Mouse (Mus musculus) thymus, adult 2 months (tissue): ENCODE data around the gene Taf12.

Experiments used
- CTCF ChIP-seq: fragments of 200-500 bp; IDR thresholded peaks from 2 replicates; pipeline ENCODE4 v1.5.1; 2012; ENCODE audit warnings: mild to moderate bottlenecking, control low read depth, low read length, moderate library complexity, borderline replicate concordance; ENCODE audit not compliant: control insufficient read depth, poor library complexity, insufficient read depth; ENCODE audit errors: extremely low read depth
- POLR2A ChIP-seq: fragments of 200-500 bp; IDR thresholded peaks from 2 replicates; pipeline ENCODE4 v1.6.1; 2012; ENCODE audit warnings: mild to moderate bottlenecking, low read length, control low read depth, moderate library complexity; ENCODE audit not compliant: control insufficient read depth, poor library complexity, insufficient read depth; ENCODE audit errors: extremely low read depth

DNA sequence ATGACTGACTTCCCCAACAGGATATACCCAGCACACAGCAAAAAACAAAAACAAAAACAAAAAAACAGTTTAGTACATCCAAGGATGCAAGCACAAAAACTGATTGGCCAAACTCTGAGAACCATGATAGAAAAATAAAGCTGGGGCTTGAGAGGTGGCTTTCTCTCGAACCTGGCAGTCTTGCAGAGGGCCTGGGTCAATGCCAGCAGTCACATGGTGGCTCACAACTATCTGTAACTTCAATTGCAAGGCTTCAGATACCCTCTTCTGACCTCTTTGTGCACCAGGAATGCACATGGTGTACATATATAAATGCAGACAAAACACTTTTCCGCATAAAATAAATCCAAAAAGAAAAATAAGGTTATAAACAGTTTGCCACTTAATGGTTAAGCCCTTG is 1.0 kb upstream of the Taf12 start:
- TF ChIP-seq POLR2A (no peak), CTCF (no peak)
